Mouse (Mus musculus) heart, postnatal 0 days (tissue): ENCODE data around the gene Grk5. TPM values are rescaled to one million over a fixed set of nuclear protein-coding genes. Genes with fewer than 3 reads are reported as not detected.

Experiments
- ATAC-seq: fragments of 200-750 bp; cut with Nextera tagmentation; 2 replicates; pipeline ENCODE4 v1.8.0; 2017; ENCODE audit warnings: low read depth, moderate number of reproducible peaks, moderate library complexity; ENCODE audit not compliant: insufficient read depth
- DNase-seq: peaks from one replicate; pipeline ENCODE4 v3.0.0-alpha.2; 2016; ENCODE audit warnings: low spot score
- H3K27ac ChIP-seq: fragments of 300-500 bp; sonication (generic); 2 replicates; pipeline ENCODE4 v1.5.1; 2014; ENCODE audit warnings: low read depth, mild to moderate bottlenecking
- H3K27me3 ChIP-seq: fragments of 300-500 bp; sonication (generic); 2 replicates; pipeline ENCODE4 v1.6.1; 2014; ENCODE audit warnings: low read length, mixed read lengths; ENCODE audit not compliant: control insufficient read depth, insufficient read depth
- H3K36me3 ChIP-seq: fragments of 300-500 bp; sonication (generic); replicated peaks from 2 replicates; pipeline ENCODE4 v1.6.1; 2014; ENCODE audit warnings: low read length, mixed read lengths; ENCODE audit not compliant: control insufficient read depth, insufficient read depth
- H3K4me1 ChIP-seq: fragments of 300-500 bp; sonication (generic); 2 replicates; pipeline ENCODE4 v1.6.1; 2014; ENCODE audit warnings: antibody characterized with exemption; ENCODE audit not compliant: control insufficient read depth, insufficient read depth
- H3K4me2 ChIP-seq: fragments of 300-500 bp; sonication (generic); 2 replicates; pipeline ENCODE4 v1.6.1; 2014; ENCODE audit warnings: low read depth, mild to moderate bottlenecking, low read length, moderate library complexity
- H3K4me3 ChIP-seq: fragments of 300-500 bp; sonication (generic); 2 replicates; pipeline ENCODE4 v1.5.1; 2014; ENCODE audit warnings: low read depth, low read length
- H3K9ac ChIP-seq: fragments of 300-500 bp; sonication (generic); replicated peaks from 2 replicates; pipeline ENCODE4 v1.6.1; 2014; ENCODE audit warnings: low read depth, low read length, mixed read lengths
- H3K9me3 ChIP-seq: fragments of 300-500 bp; sonication (generic); replicated peaks from 2 replicates; pipeline ENCODE4 v1.6.1; 2016; ENCODE audit warnings: low read length; ENCODE audit not compliant: control insufficient read depth
- CTCF ChIP-seq: IDR thresholded peaks from 2 replicates; pipeline ENCODE4 v1.5.1; 2016; ENCODE audit warnings: antibody characterized with exemption, control low read depth, low read depth
- EP300 ChIP-seq: IDR thresholded peaks from 2 replicates; pipeline ENCODE4 v1.6.1; 2016; ENCODE audit warnings: antibody characterized with exemption, low read depth
- WGBS: fragments of 180-500 bp; shearing (Covaris S2); extraction: QIAGEN DNeasy Blood & Tissue Kit; methylation state at CpG from one replicate; pipeline ENCODE4 v1.1.7; 2014; 5-methylcytosine and 5-hydroxymethylcytosine counted together
- polyA plus RNA-seq: library from polyadenylated mRNA; unstranded; fragments of >200 nt; fragmentation: Nextera tagmentation; extraction: Ambion mirVana; gene quantifications from 2 replicates; pipeline ENCODE4 v1.2.1, GENCODE M21; 2015
- total RNA-seq: library from RNA; depleted of rRNA; stranded (reverse); fragments of >200 nt; gene quantifications from 2 replicates; pipeline ENCODE4 v1.2.3, GENCODE M21; 2014; ENCODE audit warnings: low replicate concordance

Grk5 gene
- total and polyA plus RNA-seq, 2 experiments from 2014 or later: 2.9 to 14.6 TPM

DNA sequence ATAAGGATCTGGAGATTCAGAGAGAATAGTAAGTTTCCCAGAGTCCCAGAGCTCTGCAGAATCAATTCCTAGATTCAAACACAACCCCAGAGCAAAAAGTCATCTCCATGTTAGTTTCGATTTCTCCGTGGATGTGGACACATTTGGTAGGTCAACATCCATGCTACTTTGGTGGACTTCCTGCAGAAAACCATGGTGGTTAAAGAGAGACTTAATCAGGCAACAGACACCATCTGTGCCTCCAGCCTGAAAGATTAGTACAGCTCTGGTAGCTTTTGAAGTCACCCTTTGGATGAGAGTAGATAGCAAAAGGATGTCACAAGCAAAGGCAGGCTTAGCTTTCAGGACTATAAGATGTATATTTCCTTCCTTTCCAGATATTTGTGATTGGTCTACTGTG, 111.4 kb downstream of the Grk5 start:
- TF ChIP-seq EP300 (no peak), CTCF (no peak)
- H3K9me3 ChIP-seq: no peaks in the 10 kb centered on the region
- no peaks in the 10 kb centered on the region for H3K27me3 ChIP-seq
- DNase-seq (no peak), ATAC-seq (no peak)
- no peak overlapping the region for H3K9ac ChIP-seq
- 90% methylated on average over 2 of the region's 2 CpGs for WGBS
- H3K4me3 ChIP-seq: no peak overlapping the region
- peaks cover 30% of the 10 kb centered on the region for H3K4me1 ChIP-seq
- H3K36me3 ChIP-seq: no peaks in the 10 kb centered on the region
- H3K4me2 ChIP-seq: no peak overlapping the region
- H3K27ac ChIP-seq: no peak overlapping the region

DNA sequence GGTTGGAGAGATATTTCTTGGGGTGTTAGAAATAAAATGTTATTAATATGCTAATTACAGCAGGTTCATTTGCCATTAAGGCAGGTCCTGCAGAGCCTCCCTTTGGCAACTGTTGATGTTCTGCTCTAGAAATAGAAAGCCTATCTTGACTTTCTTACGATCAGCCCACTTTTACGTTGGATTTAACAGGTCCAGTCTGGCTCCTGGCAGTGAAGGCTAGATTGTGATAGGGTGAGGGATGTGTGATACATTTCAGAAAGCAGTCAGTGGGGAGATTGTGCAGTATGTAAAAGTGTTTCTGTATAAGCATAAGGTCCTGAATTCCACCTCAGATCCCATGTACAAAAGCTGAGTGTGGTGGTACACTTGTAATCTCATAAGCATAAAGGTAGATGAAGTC, 119.7 kb downstream of the Grk5 start:
- peak; percentile 88 for ATAC-seq
- WGBS: 18% methylated on average over 2 of the region's 2 CpGs
- Histone ChIP-seq H3K27ac (peak overlapping the region; percentile 60), H3K36me3 (no peaks in the 10 kb centered on the region), H3K27me3 (no peaks in the 10 kb centered on the region), H3K4me2 (no peak overlapping the region), H3K9me3 (no peaks in the 10 kb centered on the region), H3K4me3 (no peak overlapping the region), H3K4me1 (peaks cover 12% of the 10 kb centered on the region; the same call in 1 of the 2 replicates), H3K9ac (no peak overlapping the region)
- no peak for TF ChIP-seq EP300
- TF ChIP-seq CTCF: no peak
- DNase-seq: peak; percentile 71

DNA sequence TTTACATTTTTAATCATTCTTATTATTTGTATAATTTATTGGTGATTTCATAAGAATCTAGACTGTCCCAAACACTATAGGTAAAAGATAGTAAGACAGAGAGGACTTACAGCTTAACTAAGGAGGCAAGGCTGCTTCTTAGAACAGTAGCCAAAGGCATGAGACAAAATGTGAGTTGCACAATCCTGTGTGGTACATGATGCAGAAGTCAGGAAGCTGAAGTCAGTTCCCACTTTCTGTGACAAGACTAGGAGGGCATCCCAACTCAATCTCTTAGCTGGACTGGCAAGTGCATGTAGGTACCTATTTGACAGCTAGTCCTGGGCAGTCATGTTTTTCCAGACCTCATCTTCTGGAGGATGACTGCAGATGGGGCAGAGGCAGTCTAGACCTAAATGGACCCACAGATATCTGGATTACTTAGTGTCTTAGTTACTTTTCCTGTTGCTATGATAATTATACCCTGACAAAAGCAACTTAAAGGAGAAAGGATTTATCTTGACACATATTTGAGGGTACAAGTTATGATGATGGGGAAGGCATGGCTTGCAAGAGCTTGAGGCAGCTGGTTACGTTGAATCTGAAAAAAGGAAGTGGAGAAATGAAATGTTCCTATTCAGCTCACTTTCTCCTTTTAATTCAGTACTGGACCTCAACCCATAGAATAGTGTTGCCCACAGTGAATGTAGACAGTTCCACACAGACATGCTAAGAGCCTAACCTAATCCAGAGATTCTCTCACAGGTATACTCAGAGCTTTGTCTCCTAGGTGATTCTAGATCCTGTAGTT, 128.1 kb downstream of the Grk5 start:
- no peak overlapping the region for H3K4me3 ChIP-seq
- no peak for DNase-seq

DNA sequence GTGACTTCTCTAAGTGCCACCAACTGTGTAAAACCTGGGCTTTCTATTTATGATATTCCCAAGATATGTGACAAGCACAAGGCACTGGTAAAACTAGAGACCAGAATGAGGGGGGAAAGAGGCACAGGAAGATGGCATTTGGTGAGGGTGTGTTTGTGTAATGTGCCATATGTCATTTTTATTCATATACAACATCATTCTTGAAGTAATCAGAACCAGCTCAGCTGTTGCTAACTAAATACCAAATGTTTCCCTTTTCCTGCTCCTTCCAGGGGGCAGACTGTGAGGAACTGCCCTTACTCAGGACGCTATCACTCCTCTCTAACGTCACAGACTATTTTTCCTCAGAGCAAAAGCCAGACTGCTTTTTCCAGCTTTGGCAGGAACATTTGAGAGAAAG, 132.0 kb downstream of the Grk5 start:
- no peaks in the 10 kb centered on the region for H3K36me3 ChIP-seq
- H3K9ac ChIP-seq: no peak overlapping the region
- H3K27ac ChIP-seq: peak overlapping the region; percentile 49
- WGBS: 36% methylated on average over 2 of the region's 2 CpGs
- peaks cover 10% of the 10 kb centered on the region; the same call in 1 of the 2 replicates for H3K4me1 ChIP-seq
- DNase-seq: peak; percentile 28
- TF ChIP-seq CTCF (no peak), EP300 (no peak)
- H3K4me2 ChIP-seq: no peak overlapping the region
- H3K27me3 ChIP-seq: no peaks in the 10 kb centered on the region
- no peaks in the 10 kb centered on the region for H3K9me3 ChIP-seq
- H3K4me3 ChIP-seq: no peak overlapping the region
- peak; percentile 44; the same call in 1 of the 2 replicates for ATAC-seq

More for the DNA sequence above, 128.1 kb downstream of the Grk5 start:
- no peaks in the 10 kb centered on the region for H3K36me3 ChIP-seq
- H3K4me2 ChIP-seq: no peak overlapping the region
- TF ChIP-seq CTCF (no peak), EP300 (no peak)
- no peak overlapping the region for H3K9ac ChIP-seq
- H3K27me3 ChIP-seq: no peaks in the 10 kb centered on the region
- 81% methylated on average over 1 of the region's 1 CpGs for WGBS
- no peak for ATAC-seq
- H3K4me1 ChIP-seq: peaks cover 10% of the 10 kb centered on the region; the same call in 1 of the 2 replicates
- no peaks in the 10 kb centered on the region for H3K9me3 ChIP-seq
- H3K27ac ChIP-seq: no peak overlapping the region

DNA sequence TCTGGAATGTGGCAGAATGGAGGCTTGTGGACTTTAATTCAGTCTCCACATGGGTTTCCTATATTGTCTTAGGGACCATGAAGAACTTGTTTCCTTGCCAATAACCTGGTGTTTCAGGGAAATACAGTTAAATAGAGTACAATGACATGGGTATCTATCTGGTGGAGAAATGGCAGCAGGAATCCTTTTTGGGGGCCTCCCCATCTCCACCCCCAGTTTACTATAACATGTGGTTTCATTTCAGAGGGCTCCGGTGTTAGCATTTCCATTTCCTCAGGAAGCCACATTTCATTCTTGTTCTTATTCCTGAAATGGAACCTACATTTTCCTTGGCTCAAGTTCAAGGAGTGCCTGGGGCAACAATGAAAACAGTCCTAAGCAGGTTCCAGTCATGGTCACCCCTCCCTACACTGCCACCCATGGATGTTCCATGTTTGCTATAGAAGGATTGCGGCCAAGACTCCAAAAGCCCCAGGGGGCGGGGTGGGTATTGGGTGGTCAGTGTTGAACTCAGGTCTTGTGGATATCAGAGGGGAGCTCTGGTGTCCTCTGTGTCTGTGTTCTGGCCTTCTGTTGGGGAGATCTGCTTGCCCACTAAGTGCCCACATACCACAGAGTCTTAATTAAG, 132.5 kb downstream of the Grk5 start:
- Histone ChIP-seq H3K4me2 (no peak overlapping the region), H3K4me3 (no peak overlapping the region), H3K36me3 (no peaks in the 10 kb centered on the region), H3K27ac (peak overlapping the region; percentile 49), H3K27me3 (no peaks in the 10 kb centered on the region), H3K9ac (no peak overlapping the region), H3K9me3 (no peaks in the 10 kb centered on the region), H3K4me1 (peaks cover 10% of the 10 kb centered on the region; the same call in 1 of the 2 replicates)
- DNase-seq (no peak), ATAC-seq (no peak)
- WGBS: 81% methylated on average over 3 of the region's 3 CpGs
- TF ChIP-seq CTCF (no peak), EP300 (no peak)
